In genomic region chr4:116627722-116628662, GRCm38 (mm10) we compare ENCODE assay signal across 8 mouse cellular contexts. TPM values are rescaled to one million over a fixed set of nuclear protein-coding genes. Genes with fewer than 3 reads are reported as not detected.
DNase-seq lines count a peak whose midpoint lies in the region; ATAC-seq and TF ChIP-seq lines count a peak whose summit lies in the region.

TSS of gene Nasp (minus strand) at chr4:116627941.

- DNase-seq in CD8-positive naive resting alpha-beta T cell, adult 2 months (ENCODE audit: low read depth in 2 of 2, low spot score in 2 of 2): peak; percentile 76 to 86
- peak; percentile 63 for DNase-seq in c-Kit-negative CD71-positive TER-119-positive erythroid progenitor cells, embryonic 14.5 days (ENCODE audit: low read depth, low spot score)
- DNase-seq in forebrain, embryonic 10.5 days (ENCODE audit: extremely low spot score, low spot score): peak; percentile 82
- DNase-seq in kidney, postnatal 25 days: peak; percentile 84 to 88
- peak; percentile 72 to 78 (median 72) for DNase-seq in liver, embryonic 14.5 days (ENCODE audit: low read depth in 3 of 3, low spot score in 3 of 3)
- DNase-seq in neural tube, embryonic 11.5 days (ENCODE audit: low spot score): peak; percentile 84
- peak; percentile 81 for DNase-seq in stomach, postnatal 0 days (ENCODE audit: low spot score)

- H3K27me3 ChIP-seq in forebrain, embryonic 10.5 days (ENCODE audit: poor library complexity, severe bottlenecking): no peaks in the 10 kb centered on the region
- H3K27me3 ChIP-seq in heart, embryonic 15.5 days: no peaks in the 10 kb centered on the region
- no peaks in the 10 kb centered on the region for H3K27me3 ChIP-seq in liver, embryonic 14.5 days (ENCODE audit: control insufficient read depth, insufficient read depth, low read length)
- no peaks in the 10 kb centered on the region for H3K27me3 ChIP-seq in neural tube, embryonic 11.5 days (ENCODE audit: control insufficient read depth, insufficient read depth, low read length)
- H3K27me3 ChIP-seq in stomach, postnatal 0 days (ENCODE audit: control insufficient read depth, insufficient read depth, low read length): no peaks in the 10 kb centered on the region

- TF ChIP-seq EP300 in liver, embryonic 14.5 days (IDR thresholded peaks at IDR 0.05; ENCODE audit: low read depth): no peak
- TF ChIP-seq EP300 in stomach, postnatal 0 days (optimal IDR thresholded peaks at IDR 0.05): no peak

- no peaks in the 10 kb centered on the region for H3K9me3 ChIP-seq in forebrain, embryonic 10.5 days
- H3K9me3 ChIP-seq in heart, embryonic 15.5 days (replicated peaks): no peaks in the 10 kb centered on the region
- H3K9me3 ChIP-seq in liver, embryonic 14.5 days (ENCODE audit: control insufficient read depth, low read length): no peaks in the 10 kb centered on the region
- H3K9me3 ChIP-seq in neural tube, embryonic 11.5 days (ENCODE audit: control insufficient read depth, low read length): no peaks in the 10 kb centered on the region
- H3K9me3 ChIP-seq in stomach, postnatal 0 days (ENCODE audit: control insufficient read depth, low read length): no peaks in the 10 kb centered on the region

- TF ChIP-seq CTCF in liver, embryonic 14.5 days (IDR thresholded peaks at IDR 0.05; ENCODE audit: low read depth): no peak
- no peak for TF ChIP-seq CTCF in stomach, postnatal 0 days (IDR thresholded peaks at IDR 0.05; ENCODE audit: low read depth)

- peak within 1 kb of the TSS; percentile 99 for H3K27ac ChIP-seq in forebrain, embryonic 10.5 days
- peak within 1 kb of the TSS; percentile 97 for H3K27ac ChIP-seq in heart, embryonic 15.5 days
- peak within 1 kb of the TSS; percentile 75 for H3K27ac ChIP-seq in liver, embryonic 14.5 days
- H3K27ac ChIP-seq in neural tube, embryonic 11.5 days (ENCODE audit: low read depth, low read length): peak within 1 kb of the TSS; percentile 84
- H3K27ac ChIP-seq in stomach, postnatal 0 days (replicated peaks): peak within 1 kb of the TSS; percentile 93

- H3K4me1 ChIP-seq in forebrain, embryonic 10.5 days: peaks cover 22% of the 10 kb centered on the region
- peaks cover 17% of the 10 kb centered on the region for H3K4me1 ChIP-seq in heart, embryonic 15.5 days (replicated peaks)
- peaks cover 12 to 18% of the 10 kb centered on the region in 2 experiments for H3K4me1 ChIP-seq in liver, embryonic 14.5 days (replicated peaks; ENCODE audit: control insufficient read depth in 2 of 2, insufficient read depth in 2 of 2, low read length in 1 of 2)
- peaks cover 5% of the 10 kb centered on the region; the same call in 1 of the 2 replicates for H3K4me1 ChIP-seq in neural tube, embryonic 11.5 days (ENCODE audit: control insufficient read depth, insufficient read depth, low read length)
- H3K4me1 ChIP-seq in stomach, postnatal 0 days (replicated peaks; ENCODE audit: control insufficient read depth, insufficient read depth): no peaks in the 10 kb centered on the region

- peak within 1 kb of the TSS; percentile 99 for H3K4me3 ChIP-seq in forebrain, embryonic 10.5 days
- peak within 1 kb of the TSS; percentile 97 for H3K4me3 ChIP-seq in heart, embryonic 15.5 days
- peak within 1 kb of the TSS; percentile 78 to 94 for H3K4me3 ChIP-seq in liver, embryonic 14.5 days (ENCODE audit: insufficient read depth in 1 of 2, low read depth in 2 of 2, low read length in 2 of 2)
- H3K4me3 ChIP-seq in neural tube, embryonic 11.5 days (ENCODE audit: low read depth, low read length): peak within 1 kb of the TSS; percentile 95
- peak within 1 kb of the TSS; percentile 82 for H3K4me3 ChIP-seq in stomach, postnatal 0 days (ENCODE audit: low read depth, low read length)

- peak; percentile 83 for ATAC-seq in heart, embryonic 15.5 days (replicated peaks; ENCODE audit: insufficient number of reproducible peaks, insufficient read depth, low FRiP score, low read depth)
- peak; percentile 78 for ATAC-seq in liver, embryonic 14.5 days (ENCODE audit: insufficient read depth)
- peak; percentile 88 for ATAC-seq in neural tube, embryonic 11.5 days (ENCODE audit: insufficient read depth, low FRiP score, low TSS enrichment)
- peak; percentile 93 for ATAC-seq in stomach, postnatal 0 days (ENCODE audit: low FRiP score, low TSS enrichment)

- peak within 1 kb of the TSS; percentile 84 for H3K4me2 ChIP-seq in heart, embryonic 15.5 days
- peak within 1 kb of the TSS; percentile 90 for H3K4me2 ChIP-seq in liver, embryonic 14.5 days (ENCODE audit: low read depth)
- H3K4me2 ChIP-seq in neural tube, embryonic 11.5 days (ENCODE audit: low read depth): peak within 1 kb of the TSS; percentile 36
- peak within 1 kb of the TSS; percentile 50 for H3K4me2 ChIP-seq in stomach, postnatal 0 days (replicated peaks; ENCODE audit: low read depth)

- peak within 1 kb of the TSS; percentile 91 for H3K9ac ChIP-seq in heart, embryonic 15.5 days
- peak within 1 kb of the TSS; percentile 76 for H3K9ac ChIP-seq in liver, embryonic 14.5 days (replicated peaks)
- H3K9ac ChIP-seq in neural tube, embryonic 11.5 days (ENCODE audit: low read length): peak within 1 kb of the TSS; percentile 97
- H3K9ac ChIP-seq in stomach, postnatal 0 days (ENCODE audit: low read length): peak within 1 kb of the TSS; percentile 74

- WGBS in forebrain, embryonic 10.5 days: 8% methylated on average over 23 of the region's 23 CpGs
- 8% methylated on average over 23 of the region's 23 CpGs for WGBS in heart, embryonic 15.5 days
- WGBS in liver, embryonic 14.5 days (ENCODE audit: insufficient replicate concordance): 7% methylated on average over 23 of the region's 23 CpGs
- 8% methylated on average over 23 of the region's 23 CpGs for WGBS in neural tube, embryonic 11.5 days
- 7% methylated on average over 23 of the region's 23 CpGs for WGBS in stomach, postnatal 0 days

- H3K36me3 ChIP-seq in forebrain, embryonic 10.5 days (replicated peaks): peaks cover 40% of the 10 kb centered on the region
- peaks cover 4% of the 10 kb centered on the region; the same call in 1 of the 2 replicates for H3K36me3 ChIP-seq in heart, embryonic 15.5 days
- H3K36me3 ChIP-seq in liver, embryonic 14.5 days (replicated peaks; ENCODE audit: control insufficient read depth, insufficient read depth, low read depth): peaks cover 11% of the 10 kb centered on the region
- H3K36me3 ChIP-seq in neural tube, embryonic 11.5 days (ENCODE audit: control insufficient read depth, insufficient read depth, low read length): peaks cover 2% of the 10 kb centered on the region
- no peaks in the 10 kb centered on the region for H3K36me3 ChIP-seq in stomach, postnatal 0 days (ENCODE audit: control insufficient read depth, insufficient read depth, low read length)

RNA-seq across cellular contexts. Expression of gene Nasp, which starts in this region (rescaled TPM):
- polyA plus RNA-seq in forebrain, embryonic 10.5 days (2016; fragmentation: Nextera tagmentation; extraction: Ambion mirVana): 354 and 376 TPM in 2 replicates
- 68.6 and 75.0 TPM in 2 replicates for polyA plus RNA-seq in heart, embryonic 15.5 days (2015; fragmentation: Nextera tagmentation; extraction: Ambion mirVana)
- polyA plus RNA-seq in liver, embryonic 14.5 days (2012; rRNA removed): 19.2 and 38.1 TPM in 2 replicates
- 61.5 and 66.6 TPM in 2 replicates for polyA plus RNA-seq in liver, embryonic 14.5 days (2014; fragmentation: Nextera tagmentation; extraction: Ambion mirVana)
- 256 and 265 TPM in 2 replicates for polyA plus RNA-seq in neural tube, embryonic 11.5 days (2014; fragmentation: Nextera tagmentation; extraction: Ambion mirVana)
- 32.9 TPM in 2 replicates for polyA plus RNA-seq in stomach, postnatal 0 days (2015; fragmentation: Nextera tagmentation; extraction: Ambion mirVana)

Comparison
In these comparisons a context has a peak if more than half of its experiments do, and no peak if none do; other contexts are left out.
1. Peak in every context shown above with its lines: DNase-seq, ATAC-seq, H3K4me3 ChIP-seq and H3K27ac ChIP-seq.
2. H3K4me2 ChIP-seq: peak in every context shown above with its lines; median percentile 90 in liver, embryonic 14.5 days; 84 in heart, embryonic 15.5 days; 50 in stomach, postnatal 0 days; 36 in neural tube, embryonic 11.5 days.